Mouse (Mus musculus) adrenal gland, postnatal 4 days (tissue): ENCODE results near the gene Sparcl1. TPM values are rescaled to one million over a fixed set of nuclear protein-coding genes. Genes with fewer than 3 reads are reported as not detected.

Experiments used
- DNase-seq, 2 experiments: peaks; one replicate each; pipeline ENCODE4 v3.0.0; 2021 to 2022; ENCODE audit warnings: low spot score in 2 of 2, mixed read lengths in 2 of 2
- total RNA-seq, 2 experiments: library from RNA; stranded (reverse); gene quantifications; 2 replicates each; pipeline ENCODE4 v1.2.3; 2021

Gene Sparcl1
- total RNA-seq, 2 experiments from 2014 or later, result 83.2 to 85.6 TPM

DNA sequence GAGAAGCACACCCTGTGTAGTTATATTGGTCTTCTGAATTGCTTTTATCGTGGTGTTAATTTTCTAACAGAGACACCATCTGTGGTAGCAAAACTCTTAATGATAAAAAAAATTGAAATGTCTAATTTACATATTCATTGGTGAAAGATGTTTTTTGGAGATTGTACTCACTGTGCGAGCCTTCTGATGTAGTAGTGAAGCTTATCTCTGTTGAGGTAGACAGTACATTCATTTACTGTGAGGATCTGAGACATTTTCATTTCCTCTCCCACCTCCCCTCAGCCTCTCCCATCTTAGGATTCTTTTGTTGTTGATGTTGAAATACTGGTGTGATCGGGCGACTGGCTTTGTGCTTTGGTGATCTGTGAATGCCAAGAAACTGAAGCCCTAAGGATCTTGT lies 42.5 kb downstream of the Sparcl1 start:
- no peak for DNase-seq

GRCm38 (mm10) chr5:104068751-104069150 lies 44.8 kb downstream of the Sparcl1 start:
- DNase-seq, result no peak

- DNase-seq, result no peak
These were observed 50.6 kb downstream of the Sparcl1 start for GRCm38 (mm10) chr5:104062773-104063551.

DNA sequence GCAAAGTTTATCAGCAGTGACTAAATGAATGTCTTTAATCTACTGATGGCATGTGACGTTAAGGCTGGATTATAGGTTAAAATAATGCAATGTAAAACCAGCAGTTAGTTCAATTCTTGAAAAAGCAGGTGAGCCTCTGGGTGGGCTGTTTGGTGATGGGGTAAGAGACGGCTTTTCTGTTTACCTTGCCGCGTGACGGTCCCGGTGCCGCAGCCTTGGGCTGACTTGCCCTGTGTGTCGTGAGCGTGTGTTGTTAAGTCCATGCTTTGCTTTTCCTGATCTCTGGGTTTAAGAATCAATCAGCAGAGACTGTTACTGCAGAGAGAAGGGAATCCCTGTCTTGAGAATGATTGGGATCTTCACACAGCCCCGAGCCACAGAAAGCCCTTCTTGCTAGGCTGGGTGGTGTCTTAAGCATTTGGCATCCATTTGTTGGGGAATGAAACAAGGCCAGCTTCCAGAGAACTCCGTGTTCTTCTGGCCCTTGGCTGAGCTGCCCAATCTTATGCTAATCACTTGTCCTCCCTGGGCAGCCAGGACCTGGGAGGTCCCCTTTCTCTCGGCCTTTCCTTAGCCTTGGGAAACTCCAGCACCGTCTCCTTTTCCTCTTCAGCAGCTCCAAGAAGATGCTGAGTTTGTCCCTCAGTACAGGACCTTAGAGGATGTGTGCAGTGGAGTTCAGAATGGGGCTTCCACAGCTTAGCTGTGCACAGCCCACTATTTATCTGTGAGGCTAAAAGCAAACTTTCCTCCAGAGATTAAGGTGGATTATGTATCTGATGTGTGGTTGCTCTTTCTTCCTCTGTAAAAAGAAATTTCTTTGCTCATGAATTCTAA lies 51.4 kb downstream of the Sparcl1 start:
- DNase-seq, result no peak

GRCm38 (mm10) chr5:104060429-104060828 lies 53.1 kb downstream of the Sparcl1 start:
- no peak for DNase-seq

- DNase-seq, result no peak
These were observed 53.9 kb downstream of the Sparcl1 start for GRCm38 (mm10) chr5:104059628-104060027.

DNA sequence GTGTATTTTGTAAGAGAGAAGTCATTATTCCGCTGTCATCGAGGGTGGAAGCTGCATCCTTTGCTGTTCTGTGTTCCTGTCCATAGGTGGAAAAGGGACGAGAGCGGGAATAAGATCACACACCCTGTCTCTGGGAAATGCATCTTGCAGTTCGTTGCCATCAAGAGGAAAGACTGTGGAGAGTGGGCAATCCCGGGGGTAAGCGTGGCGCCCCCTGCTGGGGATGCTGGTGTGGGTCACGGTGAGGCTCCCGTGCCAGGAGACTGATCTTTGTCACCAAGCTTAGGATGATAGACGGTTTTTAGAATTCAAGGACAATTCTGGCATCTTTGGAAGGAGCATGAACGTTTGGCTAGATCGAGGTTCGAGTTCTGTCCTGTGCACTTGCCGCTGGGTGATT lies 55.5 kb downstream of the Sparcl1 start:
- peak in 1 of 2 experiments; percentile 24 for DNase-seq

DNA sequence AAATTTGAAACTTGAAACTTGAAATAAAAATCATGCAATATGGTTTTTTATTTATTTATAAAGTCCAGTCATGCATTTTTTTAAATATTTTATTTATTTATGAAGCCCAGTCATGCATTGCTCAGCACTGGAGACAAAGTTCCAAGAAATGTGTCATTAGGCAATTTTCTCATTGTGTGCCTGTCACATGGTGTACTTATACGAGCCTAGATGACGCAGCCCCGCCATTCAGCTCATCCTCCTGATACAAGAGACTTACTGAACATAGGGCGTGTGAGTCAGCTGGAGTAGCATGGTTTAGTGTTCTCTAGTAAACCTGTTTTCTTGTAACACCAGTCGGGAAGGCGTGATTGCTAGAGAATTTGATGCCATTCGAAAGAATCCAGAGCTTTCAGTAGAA lies 57.2 kb downstream of the Sparcl1 start:
- DNase-seq, result no peak

GRCm38 (mm10) chr5:104055816-104056215 lies 57.7 kb downstream of the Sparcl1 start:
- DNase-seq, result no peak

- DNase-seq, result no peak
These were observed 58.6 kb downstream of the Sparcl1 start for GRCm38 (mm10) chr5:104054938-104055337.

DNA sequence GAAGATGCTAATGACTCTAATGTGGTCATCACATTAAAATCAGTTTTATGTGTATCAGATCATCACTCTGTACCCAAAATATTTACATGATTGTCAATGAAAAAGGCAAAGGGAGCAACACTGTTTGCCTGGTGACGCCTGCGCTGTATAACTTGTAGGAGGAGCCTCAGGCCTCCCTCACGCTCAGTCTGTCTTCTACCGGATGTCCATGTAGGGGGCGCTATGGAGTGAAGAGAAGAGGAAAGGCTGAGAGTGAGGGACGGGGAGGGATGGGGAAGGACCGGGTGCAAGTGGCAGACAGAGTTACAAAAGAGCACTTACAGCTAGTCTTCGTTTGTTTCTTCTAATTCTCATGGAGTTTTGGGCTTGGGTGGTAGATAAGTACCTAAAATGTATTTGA lies 60.6 kb downstream of the Sparcl1 start:
- no peak for DNase-seq

GRCm38 (mm10) chr5:104048139-104048538 lies 65.4 kb downstream of the Sparcl1 start:
- DNase-seq, result no peak

DNA sequence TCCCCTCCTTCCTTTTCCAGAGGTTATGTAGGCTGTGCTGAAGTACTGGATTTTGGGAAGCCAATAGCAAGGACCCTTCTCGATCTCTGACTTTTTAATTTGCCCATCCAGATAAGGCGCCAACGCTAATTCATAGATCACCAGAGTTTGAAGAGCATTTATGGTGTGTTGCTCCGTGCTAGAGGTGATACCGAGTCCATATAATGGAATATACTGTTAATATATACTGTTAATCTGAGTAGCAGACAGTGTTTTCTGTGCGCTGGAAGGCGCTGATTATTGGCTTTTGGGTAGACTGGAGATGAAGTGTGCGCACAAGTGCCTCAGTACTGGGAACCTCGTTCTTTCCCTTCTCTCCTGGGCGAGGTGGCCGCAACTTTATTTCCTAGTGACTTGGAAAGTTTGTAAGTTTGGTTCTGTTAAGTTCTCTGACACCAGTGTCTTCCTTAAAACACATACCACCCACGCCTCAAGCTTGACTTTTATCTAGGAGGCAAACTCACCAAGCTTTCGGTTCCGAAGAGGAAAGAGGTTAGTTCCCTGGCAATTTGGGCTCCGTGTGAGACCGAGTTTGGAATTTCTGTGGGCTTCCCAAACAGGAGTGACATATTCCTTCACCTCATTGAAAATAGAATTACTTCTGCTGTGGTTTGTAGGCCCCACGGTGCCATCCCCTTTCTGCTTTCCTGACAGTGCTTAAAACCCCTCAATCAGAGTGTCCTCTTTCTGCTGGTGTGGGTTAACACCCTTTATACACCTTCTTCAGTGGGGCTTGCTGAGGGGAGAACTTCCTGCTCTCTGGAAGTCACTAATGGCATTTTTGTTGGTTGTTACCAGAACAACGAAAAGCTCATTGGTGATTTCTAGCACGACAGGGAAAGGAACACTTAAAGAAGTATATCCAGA lies 66.1 kb downstream of the Sparcl1 start:
- no peak for DNase-seq

- DNase-seq, result peak; percentile 92 to 96
These were observed 67.0 kb downstream of the Sparcl1 start, which contains the start of gene Nudt9 for GRCm38 (mm10) chr5:104046256-104047199. Gene Nudt9 (plus strand): TSS chr5:104046306.

GRCm38 (mm10) chr5:104043704-104044103 lies 69.8 kb downstream of the Sparcl1 start:
- DNase-seq, result no peak

DNA sequence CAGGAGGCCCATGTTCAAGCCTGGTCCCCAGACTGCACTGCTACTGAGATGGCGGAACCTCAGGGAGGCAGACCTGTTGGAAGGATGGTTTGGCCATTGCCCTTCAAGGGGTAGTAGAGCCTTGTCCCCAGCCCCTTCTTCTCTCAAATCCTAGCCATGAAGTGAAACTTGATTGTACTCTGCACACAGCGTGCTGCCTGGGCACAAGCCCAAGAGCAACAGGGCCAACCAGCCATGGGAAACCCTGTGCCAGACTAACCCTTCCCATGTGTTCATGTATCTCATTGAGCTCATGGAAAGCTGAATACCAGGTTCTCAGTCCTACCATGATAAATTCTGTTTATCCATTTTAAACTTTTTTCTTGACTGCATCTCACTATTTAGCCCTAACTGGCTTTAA lies 70.6 kb downstream of the Sparcl1 start:
- no peak for DNase-seq

GRCm38 (mm10) chr5:104039154-104039932 lies 74.2 kb downstream of the Sparcl1 start:
- no peak for DNase-seq

GRCm38 (mm10) chr5:104036686-104037085 lies 76.8 kb downstream of the Sparcl1 start:
- DNase-seq, result no peak

DNA sequence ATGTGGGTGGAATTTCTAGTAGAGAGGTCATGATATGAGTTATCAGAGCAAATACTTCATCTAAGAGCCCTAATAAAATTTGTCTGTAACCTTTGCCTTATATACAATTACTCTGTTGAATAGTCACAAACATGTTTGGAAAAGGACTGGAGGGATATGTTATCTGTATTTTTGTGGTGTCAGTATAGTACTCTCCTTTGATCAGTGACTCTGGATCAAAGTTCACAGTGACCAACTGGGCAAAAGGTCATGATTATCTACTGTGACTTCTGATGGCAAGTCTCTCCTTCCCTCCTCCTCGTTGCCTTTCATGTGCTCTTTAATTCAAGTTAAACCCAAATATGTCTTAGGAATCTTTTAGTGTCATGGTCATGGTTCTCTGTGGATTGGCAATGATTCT lies 77.7 kb downstream of the Sparcl1 start:
- no peak for DNase-seq
